Mouse (Mus musculus): ENCODE data around the gene Coch.
"Not testable (repeated sequence)": the region's sequence is repeated elsewhere in the genome, so short reads cannot be mapped to it uniquely, and the experiment has no call there.

The Coch gene

GRCm38 (mm10) chr12:51593229-51594029 lies at the start of gene Coch:
TSS of gene Coch (plus strand) at chr12:51593341.
- in situ Hi-C loops (cut with MboI; ENCODE audit: unreplicated experiment in 2 of 2): no loop called here

GRCm38 (mm10) chr12:51543402-51543960 lies 49.7 kb upstream of the Coch start:
- in situ Hi-C loops (cut with MboI; ENCODE audit: unreplicated experiment in 2 of 2): no loop called here

DNA sequence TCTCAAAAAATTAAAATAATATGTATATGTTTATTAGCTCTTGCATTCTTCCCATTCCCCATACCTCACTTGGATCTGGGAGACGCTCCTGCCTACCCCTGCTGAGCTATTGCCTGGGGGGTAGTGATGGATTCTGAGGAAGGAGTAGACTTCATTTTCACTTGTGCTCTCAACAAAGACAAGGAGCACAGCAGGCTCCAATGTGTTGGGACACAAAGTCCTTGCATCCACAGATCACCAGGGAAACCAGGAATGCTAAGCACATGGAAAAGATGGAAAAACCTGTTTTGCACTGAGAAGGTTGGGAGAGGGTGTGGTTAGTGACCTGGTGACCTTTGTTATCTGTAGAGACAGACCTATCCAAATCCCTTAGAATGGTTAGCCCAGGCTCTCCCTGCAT lies 38.1 kb upstream of the Coch start:
- in situ Hi-C loops (cut with MboI; ENCODE audit: unreplicated experiment in 2 of 2): no loop called here

- in situ Hi-C loops (cut with MboI; ENCODE audit: unreplicated experiment in 2 of 2): no loop called here
Observed at GRCm38 (mm10) chr12:51561416-51561815, 31.7 kb upstream of the Coch start.

- in situ Hi-C loops (cut with MboI; ENCODE audit: unreplicated experiment in 2 of 2): no loop called here
Observed at GRCm38 (mm10) chr12:51567225-51567624, 25.9 kb upstream of the Coch start.

- in situ Hi-C loops (cut with MboI; ENCODE audit: unreplicated experiment in 2 of 2): no loop called here
Observed at GRCm38 (mm10) chr12:51569472-51569871, 23.7 kb upstream of the Coch start.

GRCm38 (mm10) chr12:51569944-51570343 lies 23.2 kb upstream of the Coch start:
- in situ Hi-C loops (cut with MboI; ENCODE audit: unreplicated experiment in 2 of 2): no loop called here

GRCm38 (mm10) chr12:51572651-51573050 lies 20.5 kb upstream of the Coch start:
- in situ Hi-C loops (cut with MboI; ENCODE audit: unreplicated experiment in 2 of 2): no loop called here

GRCm38 (mm10) chr12:51577816-51578215 lies 15.3 kb upstream of the Coch start:
- in situ Hi-C loops (cut with MboI; ENCODE audit: unreplicated experiment in 2 of 2): not testable (repeated sequence)

GRCm38 (mm10) chr12:51589263-51589662 lies 3.9 kb upstream of the Coch start:
- in situ Hi-C loops (cut with MboI; ENCODE audit: unreplicated experiment in 2 of 2): no loop called here

DNA sequence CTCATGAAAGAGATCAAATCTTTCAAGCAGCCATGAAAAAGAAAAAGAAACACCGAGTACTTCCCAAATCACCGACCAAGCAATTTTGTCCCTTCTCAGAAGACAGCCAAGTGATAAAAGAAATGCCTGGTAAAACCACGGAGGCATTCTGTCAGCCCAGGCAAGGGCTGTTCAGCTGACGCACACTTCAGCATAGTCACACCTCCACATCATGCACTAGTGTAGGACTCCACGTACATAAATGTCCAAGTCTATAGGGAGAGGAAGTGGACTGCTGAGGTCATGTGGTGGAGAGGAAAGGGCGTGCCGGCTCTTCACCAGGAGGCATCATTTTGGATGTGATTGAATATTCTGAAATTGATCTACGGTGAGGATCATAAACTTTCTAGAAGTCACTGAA lies 1.2 kb upstream of the Coch start:
- in situ Hi-C loops (cut with MboI; ENCODE audit: unreplicated experiment in 2 of 2): no loop called here

GRCm38 (mm10) chr12:51592888-51593228 lies 283 bp upstream of the Coch start:
- in situ Hi-C loops (cut with MboI; ENCODE audit: unreplicated experiment in 2 of 2): no loop called here

GRCm38 (mm10) chr12:51594030-51594470 lies 909 bp downstream of the Coch start:
- in situ Hi-C loops (cut with MboI; ENCODE audit: unreplicated experiment in 2 of 2): no loop called here

DNA sequence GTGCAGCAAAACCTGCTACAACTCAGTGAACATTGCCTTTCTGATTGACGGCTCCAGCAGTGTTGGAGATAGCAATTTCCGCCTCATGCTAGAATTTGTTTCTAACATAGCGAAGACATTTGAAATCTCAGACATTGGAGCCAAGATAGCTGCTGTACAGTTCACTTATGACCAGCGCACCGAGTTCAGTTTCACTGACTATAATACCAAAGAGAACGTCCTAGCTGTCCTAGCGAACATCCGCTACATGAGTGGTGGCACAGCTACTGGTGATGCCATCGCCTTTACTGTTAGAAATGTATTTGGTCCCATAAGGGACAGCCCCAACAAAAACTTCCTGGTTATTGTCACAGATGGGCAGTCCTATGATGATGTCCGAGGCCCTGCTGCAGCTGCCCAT lies 10.2 kb downstream of the Coch start:
- in situ Hi-C loops (cut with MboI; ENCODE audit: unreplicated experiment in 2 of 2): no loop called here

- in situ Hi-C loops (cut with MboI; ENCODE audit: unreplicated experiment in 2 of 2): no loop called here
Observed at GRCm38 (mm10) chr12:51606138-51606537, 13.0 kb downstream of the Coch start.

DNA sequence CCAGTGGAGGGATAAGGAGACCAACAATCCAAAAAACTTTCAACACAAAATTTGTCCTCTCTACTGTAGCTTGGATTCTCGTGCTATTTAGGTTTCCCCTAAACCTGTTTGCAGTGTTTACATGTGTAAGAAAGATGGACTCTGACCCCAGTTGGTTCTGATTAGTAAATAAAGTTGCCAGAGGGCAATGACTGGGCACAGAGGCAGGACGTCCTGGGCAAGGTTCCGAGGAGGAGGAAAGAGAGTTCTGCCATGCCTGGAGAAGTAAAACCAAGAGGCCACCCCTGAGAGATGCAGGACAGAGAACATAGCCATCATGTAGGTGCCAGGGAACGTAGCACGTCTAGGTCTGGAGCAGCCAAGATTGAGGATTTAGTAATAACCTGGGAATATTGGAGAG lies 19.2 kb downstream of the Coch start:
- in situ Hi-C loops (cut with MboI; ENCODE audit: unreplicated experiment in 2 of 2): no loop called here

- in situ Hi-C loops (cut with MboI; ENCODE audit: unreplicated experiment in 2 of 2): loop anchor here (5.0 to 10.0 kb wide), 2 partner anchors 216 to 218 kb away; no protein-coding TSS in a partner anchor
Observed at GRCm38 (mm10) chr12:51620572-51620971, 27.4 kb downstream of the Coch start.

DNA sequence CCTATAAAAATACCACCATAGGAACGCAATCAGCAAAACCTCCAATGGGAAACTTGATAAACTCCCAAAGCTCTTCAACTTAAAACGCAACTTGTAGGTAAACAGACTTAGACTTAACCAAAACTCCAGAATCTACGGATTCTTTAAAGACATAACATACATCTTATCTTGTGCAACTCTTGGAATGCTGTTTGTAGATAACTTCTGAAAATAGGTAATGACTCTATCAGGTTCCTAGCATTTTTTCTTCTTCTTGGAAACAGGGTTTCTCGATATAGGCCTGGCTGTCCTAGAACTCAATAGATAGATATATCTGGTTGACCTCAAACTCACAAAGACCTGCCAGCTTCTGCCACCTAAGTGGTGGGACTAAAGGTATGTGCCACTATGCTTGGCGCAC lies 28.0 kb downstream of the Coch start:
- in situ Hi-C loops (cut with MboI; ENCODE audit: unreplicated experiment in 2 of 2): loop anchor here (5.0 to 10.0 kb wide), 2 partner anchors 216 to 219 kb away; no protein-coding TSS in a partner anchor

- in situ Hi-C loops (cut with MboI; ENCODE audit: unreplicated experiment in 2 of 2): loop anchor here (5.0 to 10.0 kb wide), 2 partner anchors 218 to 221 kb away; no protein-coding TSS in a partner anchor
Observed at GRCm38 (mm10) chr12:51622670-51623365, 29.7 kb downstream of the Coch start.

- in situ Hi-C loops (cut with MboI; ENCODE audit: unreplicated experiment in 2 of 2): loop anchor here (5.0 to 10.0 kb wide), 2 partner anchors 219 to 221 kb away; no protein-coding TSS in a partner anchor
Observed at GRCm38 (mm10) chr12:51623366-51623694, 30.2 kb downstream of the Coch start.

DNA sequence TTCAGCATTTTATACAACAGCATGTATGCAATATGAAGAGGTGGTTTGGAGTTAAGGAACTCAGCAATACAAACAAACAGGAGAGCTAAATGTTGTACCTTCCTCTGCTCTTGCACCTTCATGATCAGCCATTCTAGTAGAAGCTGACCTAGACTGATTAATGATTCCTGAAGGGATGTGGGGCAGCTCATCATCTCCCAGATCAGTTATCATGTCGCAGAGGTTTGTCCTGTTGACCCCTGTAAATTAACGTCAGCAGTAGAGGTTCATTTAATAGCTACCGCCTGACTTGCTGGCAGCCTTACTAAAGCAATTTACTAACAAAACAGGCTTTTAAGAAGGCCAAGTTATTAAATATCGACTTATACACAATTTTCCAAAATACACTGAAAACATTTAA lies 40.3 kb downstream of the Coch start:
- in situ Hi-C loops (cut with MboI; ENCODE audit: unreplicated experiment in 2 of 2): no loop called here

GRCm38 (mm10) chr12:51636260-51636659 lies 43.1 kb downstream of the Coch start:
- in situ Hi-C loops (cut with MboI; ENCODE audit: unreplicated experiment in 2 of 2): no loop called here

Measured in v-Abl transformed pro-B cells (cell line).